Mouse (Mus musculus): ENCODE measurements around the gene Gm9922. TPM values are rescaled to one million over a fixed set of nuclear protein-coding genes. Genes with fewer than 3 reads are reported as not detected.

The Gm9922 gene
- not detected for total RNA-seq (2021)
- long read RNA-seq, experiment 1, result 0 reads
- long read RNA-seq, experiment 2, result 0 reads

GRCm38 (mm10) chr14:101729237-101729971 is at the start of gene Gm9922, which contains the start of gene Lmo7:
TSS of gene Gm9922 (minus strand) at chr14:101729814.
TSS of gene Lmo7 (plus strand) at chr14:101729957.
- intact Hi-C loops (cut with DNase I), result no loop called here
- DNase-seq, result peak; percentile 60 to 72

GRCm38 (mm10) chr14:101778426-101778825 is 48.8 kb upstream of the Gm9922 start:
- DNase-seq, result no peak
- intact Hi-C loops (cut with DNase I), result loop anchor here (5.0 kb wide), 1 partner anchor 169 kb away; no protein-coding TSS in a partner anchor

GRCm38 (mm10) chr14:101777129-101777493 is 47.5 kb upstream of the Gm9922 start:
- intact Hi-C loops (cut with DNase I), result loop anchor here (5.0 kb wide), 1 partner anchor 170 kb away; no protein-coding TSS in a partner anchor
- no peak for DNase-seq

GRCm38 (mm10) chr14:101776296-101777128 is 46.9 kb upstream of the Gm9922 start:
- intact Hi-C loops (cut with DNase I), result loop anchor here (5.0 kb wide), 1 partner anchor 171 kb away; no protein-coding TSS in a partner anchor
- DNase-seq, result no peak

- intact Hi-C loops (cut with DNase I), result loop anchor here (5.0 kb wide), 1 partner anchor 173 kb away; no protein-coding TSS in a partner anchor
- DNase-seq, result no peak
Measured at GRCm38 (mm10) chr14:101774631-101775030, 45.0 kb upstream of the Gm9922 start.

- no peak for DNase-seq
- intact Hi-C loops (cut with DNase I), result no loop called here
Measured at GRCm38 (mm10) chr14:101771756-101772155, 42.1 kb upstream of the Gm9922 start.

- intact Hi-C loops (cut with DNase I), result no loop called here
Measured at GRCm38 (mm10) chr14:101771336-101771735, 41.7 kb upstream of the Gm9922 start.

GRCm38 (mm10) chr14:101763762-101764295 is 34.2 kb upstream of the Gm9922 start:
- intact Hi-C loops (cut with DNase I), result no loop called here
- no peak for DNase-seq

More at GRCm38 (mm10) chr14:101771336-101771735, 41.7 kb upstream of the Gm9922 start:
- DNase-seq, result no peak

GRCm38 (mm10) chr14:101762267-101762666 is 32.7 kb upstream of the Gm9922 start:
- no peak for DNase-seq
- intact Hi-C loops (cut with DNase I), result no loop called here

GRCm38 (mm10) chr14:101755425-101755824 is 25.8 kb upstream of the Gm9922 start:
- intact Hi-C loops (cut with DNase I), result no loop called here
- DNase-seq, result no peak

GRCm38 (mm10) chr14:101750910-101751309 is 21.3 kb upstream of the Gm9922 start:
- intact Hi-C loops (cut with DNase I), result no loop called here

GRCm38 (mm10) chr14:101748436-101748835 is 18.8 kb upstream of the Gm9922 start:
- no peak for DNase-seq
- intact Hi-C loops (cut with DNase I), result no loop called here

More at GRCm38 (mm10) chr14:101750910-101751309, 21.3 kb upstream of the Gm9922 start:
- DNase-seq, result no peak

- intact Hi-C loops (cut with DNase I), result no loop called here
Measured at GRCm38 (mm10) chr14:101747811-101748210, 18.2 kb upstream of the Gm9922 start.

GRCm38 (mm10) chr14:101746635-101747034 is 17.0 kb upstream of the Gm9922 start:
- intact Hi-C loops (cut with DNase I), result no loop called here
- no peak for DNase-seq

More at GRCm38 (mm10) chr14:101747811-101748210, 18.2 kb upstream of the Gm9922 start:
- no peak for DNase-seq

GRCm38 (mm10) chr14:101737501-101737900 is 7.9 kb upstream of the Gm9922 start:
- intact Hi-C loops (cut with DNase I), result no loop called here
- no peak for DNase-seq

GRCm38 (mm10) chr14:101733542-101734303 is 4.1 kb upstream of the Gm9922 start:
- DNase-seq, result no peak
- intact Hi-C loops (cut with DNase I), result no loop called here

- DNase-seq, result no peak
- intact Hi-C loops (cut with DNase I), result no loop called here
Measured at GRCm38 (mm10) chr14:101729972-101730692, 518 bp upstream of the Gm9922 start.

GRCm38 (mm10) chr14:101714414-101714813 is 15.2 kb downstream of the Gm9922 start:
- no peak for DNase-seq
- intact Hi-C loops (cut with DNase I), result no loop called here

GRCm38 (mm10) chr14:101707088-101707487 is 22.5 kb downstream of the Gm9922 start:
- no peak for DNase-seq
- intact Hi-C loops (cut with DNase I), result no loop called here
